Mouse (Mus musculus): ENCODE measurements around the gene Atp6v0e2.

Gene Atp6v0e2

DNA sequence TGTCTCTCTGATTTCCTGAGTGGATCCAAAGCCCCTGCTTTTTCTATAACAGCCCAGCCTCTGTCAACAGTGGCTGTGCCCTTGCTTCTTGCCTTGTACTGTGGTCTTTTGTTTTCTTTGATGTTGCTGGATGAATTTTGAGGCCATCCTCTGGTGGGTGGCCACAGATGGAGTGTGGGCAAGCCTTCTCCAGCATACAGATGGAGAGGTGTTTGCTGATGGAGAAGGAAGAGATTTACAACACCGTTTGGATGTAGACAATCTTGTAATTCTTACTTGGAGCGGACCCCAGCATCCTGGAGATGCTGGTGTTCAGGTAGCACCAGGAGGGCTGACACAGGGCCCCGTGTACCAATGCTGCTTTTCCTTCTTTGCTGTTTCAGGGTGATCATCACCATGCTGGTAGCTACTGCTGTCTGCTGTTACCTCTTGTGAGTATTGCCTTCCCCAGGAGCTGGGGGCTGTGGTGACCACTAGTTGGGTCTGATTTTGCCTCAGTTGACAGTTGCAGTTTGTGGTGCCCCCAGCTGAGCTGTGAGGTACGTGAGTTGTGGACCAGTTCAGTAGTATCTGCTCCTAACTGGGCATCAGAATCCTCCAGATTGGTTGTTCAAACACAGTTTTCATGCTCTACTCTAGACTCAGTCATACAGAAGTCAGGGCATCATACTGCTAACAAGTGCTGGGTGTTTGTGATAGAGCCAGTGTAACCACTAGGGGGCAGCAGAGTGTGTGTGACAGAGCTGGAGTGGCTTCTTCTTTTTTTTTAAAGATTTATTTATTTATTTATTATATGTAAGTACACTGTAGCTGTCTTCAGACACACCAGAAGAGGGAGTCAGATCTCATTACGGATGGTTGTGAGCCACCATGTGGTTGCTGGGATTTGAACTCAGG lies 1.7 kb downstream of the Atp6v0e2 start:
- intact Hi-C loops (cut with DNase I): loop anchor here (2.0 to 10.0 kb wide), 2 partner anchors 106 to 364 kb away; no protein-coding TSS in a partner anchor

- intact Hi-C loops (cut with DNase I): loop anchor here (2.0 to 10.0 kb wide), 2 partner anchors 105 to 365 kb away; no protein-coding TSS in a partner anchor
These were observed 2.4 kb downstream of the Atp6v0e2 start for GRCm38 (mm10) chr6:48539860-48540259.

DNA sequence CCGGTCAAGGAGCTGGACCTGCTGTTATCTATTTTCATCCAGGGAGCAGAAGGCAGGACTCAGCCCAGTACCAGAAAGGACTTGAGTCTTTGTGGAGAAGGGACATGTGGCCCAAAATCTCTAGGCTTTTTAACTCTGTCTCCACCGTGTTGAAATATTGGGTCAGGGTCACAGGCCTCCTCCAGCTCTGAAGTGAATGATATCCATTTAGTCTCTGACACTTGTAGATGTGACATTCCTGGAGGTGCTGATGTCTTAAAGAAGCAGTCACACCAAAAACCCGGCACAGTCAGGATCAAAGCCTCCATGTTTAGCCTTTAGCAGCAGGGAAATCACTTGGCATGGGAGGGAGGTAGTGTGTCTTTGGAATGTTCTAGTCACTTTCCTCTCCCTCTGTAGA lies 3.3 kb downstream of the Atp6v0e2 start:
- intact Hi-C loops (cut with DNase I): no loop called here

- intact Hi-C loops (cut with DNase I): no loop called here
These were observed 4.4 kb downstream of the Atp6v0e2 start for GRCm38 (mm10) chr6:48541560-48542450.

GRCm38 (mm10) chr6:48542631-48543030 lies 5.2 kb downstream of the Atp6v0e2 start:
- intact Hi-C loops (cut with DNase I): no loop called here

GRCm38 (mm10) chr6:48545251-48545650 lies 7.8 kb downstream of the Atp6v0e2 start:
- intact Hi-C loops (cut with DNase I): loop anchor here (5.0 kb wide), 1 partner anchor 52 kb away; no protein-coding TSS in a partner anchor

DNA sequence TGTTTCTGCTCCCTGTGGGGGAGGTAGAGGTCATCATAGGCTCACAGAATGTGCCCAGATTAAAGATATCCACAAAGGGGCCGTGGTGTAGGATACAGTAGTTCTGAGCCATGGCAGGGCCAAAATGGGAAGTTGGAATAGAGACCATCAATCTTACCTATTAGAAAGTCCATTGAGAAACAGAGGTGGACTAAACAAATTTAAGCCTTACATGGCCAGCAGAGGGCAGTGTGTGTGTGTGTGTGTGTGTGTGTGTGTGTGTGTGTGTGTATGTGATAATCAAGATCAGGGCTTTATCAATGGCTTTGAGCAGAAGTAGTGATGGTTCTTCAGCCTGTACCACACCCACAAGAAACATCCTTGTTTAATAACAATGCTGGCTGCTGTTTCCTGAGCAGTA lies 8.9 kb downstream of the Atp6v0e2 start:
- intact Hi-C loops (cut with DNase I): loop anchor here (5.0 kb wide), 1 partner anchor 51 kb away; no protein-coding TSS in a partner anchor

- intact Hi-C loops (cut with DNase I): loop anchor here (5.0 kb wide), 1 partner anchor 50 kb away; no protein-coding TSS in a partner anchor
These were observed 9.4 kb downstream of the Atp6v0e2 start for GRCm38 (mm10) chr6:48546858-48547257.

DNA sequence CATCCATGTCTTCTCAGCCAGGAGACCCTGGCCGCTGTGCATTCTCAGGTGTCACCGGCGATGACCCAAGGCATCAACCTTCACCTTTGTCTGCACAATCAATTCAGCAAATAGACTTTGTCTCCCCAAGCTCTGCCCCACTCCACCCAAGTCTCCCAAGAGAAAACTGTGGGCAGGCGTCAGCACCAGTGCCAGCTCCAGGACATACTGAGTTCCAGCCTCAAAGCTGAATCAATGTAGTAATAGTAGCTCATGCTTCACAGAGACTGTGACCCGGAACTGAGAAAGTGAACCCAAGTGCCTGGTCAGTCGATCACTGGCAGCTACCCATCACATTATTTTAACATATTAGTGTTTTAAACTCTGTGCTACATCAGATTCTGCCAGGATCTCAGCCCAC lies 10.9 kb downstream of the Atp6v0e2 start:
- intact Hi-C loops (cut with DNase I): loop anchor here (5.0 kb wide), 1 partner anchor 49 kb away; no protein-coding TSS in a partner anchor

DNA sequence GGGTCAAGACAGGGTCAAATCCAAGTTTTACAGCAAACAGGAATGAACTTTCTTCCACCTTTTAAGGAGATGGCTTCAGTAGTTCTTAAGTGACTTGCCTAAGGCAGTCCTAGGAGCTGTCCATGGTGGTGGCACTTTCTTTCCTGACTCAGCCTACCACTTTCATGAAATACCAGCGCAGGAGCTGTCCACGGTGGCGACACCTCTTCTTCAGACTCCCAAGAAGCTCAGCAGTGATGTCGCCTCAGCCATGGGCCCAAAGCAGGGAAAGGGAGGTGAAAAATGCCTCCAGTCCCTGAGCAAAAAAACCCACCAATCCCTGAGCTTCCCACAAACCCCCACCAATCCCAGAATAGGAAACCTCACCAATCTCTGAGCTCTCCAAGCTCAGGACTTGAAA lies 15.5 kb downstream of the Atp6v0e2 start:
- intact Hi-C loops (cut with DNase I): loop anchor here (10.0 kb wide), 1 partner anchor 232 kb away; no protein-coding TSS in a partner anchor

DNA sequence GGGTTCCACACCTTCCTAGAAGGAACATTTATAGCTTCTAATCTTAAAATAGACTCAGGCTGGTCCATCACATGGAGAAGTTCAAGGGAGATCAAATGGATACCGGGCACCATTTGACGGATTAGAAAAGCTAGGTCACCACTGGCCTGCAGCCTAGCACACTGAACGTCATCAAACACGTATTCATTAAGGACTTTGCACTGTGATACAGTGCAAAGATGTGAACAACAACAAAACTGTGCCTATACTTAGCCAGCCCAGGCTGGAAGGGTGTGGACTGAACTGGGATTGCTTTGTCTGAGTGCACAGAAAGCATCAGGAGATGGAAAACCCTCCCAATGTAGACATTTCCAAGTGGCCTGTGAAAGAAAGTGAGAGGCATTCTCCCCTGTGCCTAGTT lies 16.4 kb downstream of the Atp6v0e2 start:
- intact Hi-C loops (cut with DNase I): loop anchor here (10.0 kb wide), 1 partner anchor 231 kb away; no protein-coding TSS in a partner anchor

DNA sequence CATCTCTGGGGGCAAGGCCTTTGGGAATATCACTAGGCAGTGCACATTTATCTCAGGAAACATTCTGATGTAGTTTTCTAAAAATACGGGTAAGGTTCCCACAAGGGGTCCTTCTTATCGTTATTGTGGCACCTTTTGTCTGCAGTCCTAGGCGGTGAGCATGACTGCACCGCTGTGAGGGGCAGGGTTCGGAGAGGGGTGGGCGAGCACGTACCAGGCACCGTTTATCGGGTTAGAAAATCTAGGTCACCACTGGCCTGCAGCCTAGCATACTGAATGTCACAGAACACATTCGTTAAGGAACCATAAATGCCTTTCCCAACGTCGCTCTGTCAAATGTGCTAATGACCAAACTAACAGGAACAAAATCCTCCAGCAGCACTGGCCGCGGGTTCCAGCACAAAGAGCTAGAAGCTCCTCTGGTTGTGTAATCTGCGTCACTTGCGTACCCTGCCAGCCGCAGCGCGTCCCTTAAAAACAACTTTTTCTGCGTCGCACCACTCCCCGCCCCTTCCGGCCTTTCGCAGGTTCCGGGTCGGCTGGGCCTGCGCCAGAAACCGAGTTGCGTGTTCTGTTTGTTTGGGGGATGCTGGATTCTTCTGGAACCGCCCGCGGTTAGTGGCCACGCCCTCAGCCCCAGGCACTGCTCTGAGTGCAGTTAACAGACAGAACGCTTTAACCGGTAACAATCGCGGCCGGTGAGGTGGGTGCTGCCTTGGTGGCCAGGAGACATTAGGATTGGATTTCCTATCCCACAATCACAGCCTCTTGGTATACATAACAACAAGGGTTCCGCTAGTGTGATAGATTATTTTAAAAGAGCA lies 17.1 kb downstream of the Atp6v0e2 start, which contains the start of gene Lrrc61:
Gene Lrrc61, plus strand, starts transcription at position 517 of the 824 bp plus-strand sequence.
- intact Hi-C loops (cut with DNase I): loop anchor here (10.0 kb wide), 1 partner anchor 230 kb away; no protein-coding TSS in a partner anchor

DNA sequence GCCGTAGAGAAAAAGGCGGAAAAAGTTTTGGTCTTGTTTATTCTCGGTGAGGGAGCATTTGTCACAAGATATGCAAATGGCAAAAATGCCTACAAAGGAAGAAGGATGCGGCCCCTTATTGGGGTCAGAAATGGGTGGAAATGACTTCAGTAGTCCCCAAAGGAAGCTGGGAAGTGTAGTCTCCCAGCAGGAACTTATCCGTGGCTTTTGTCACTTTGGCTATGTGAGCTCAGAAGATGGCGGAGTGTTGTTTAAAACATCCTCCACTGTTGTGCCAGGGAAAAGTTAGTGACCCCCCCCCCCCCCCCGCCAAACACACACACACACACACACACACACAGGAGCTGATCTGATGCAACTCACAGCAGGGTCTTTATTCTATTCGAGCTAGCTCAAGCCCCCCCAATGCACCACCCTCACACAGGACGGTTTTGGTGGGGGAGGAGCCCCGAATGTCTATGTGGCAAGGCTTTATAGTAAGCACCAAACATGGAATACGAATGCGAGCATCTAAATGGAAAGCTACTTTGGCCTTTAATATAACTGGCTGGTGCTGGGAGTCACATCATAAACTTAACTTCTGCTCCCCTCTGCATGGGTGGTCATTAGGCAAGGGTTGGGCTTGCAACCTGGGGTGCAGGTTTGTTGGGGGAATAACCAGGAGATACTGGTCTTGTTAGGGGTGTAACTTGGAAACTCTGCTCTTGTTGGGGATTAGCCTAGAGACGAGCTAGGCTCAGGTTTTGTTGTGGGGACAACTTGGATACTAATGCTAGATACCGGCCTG lies 17.9 kb downstream of the Atp6v0e2 start:
- intact Hi-C loops (cut with DNase I): loop anchor here (10.0 kb wide), 1 partner anchor 230 kb away; no protein-coding TSS in a partner anchor

DNA sequence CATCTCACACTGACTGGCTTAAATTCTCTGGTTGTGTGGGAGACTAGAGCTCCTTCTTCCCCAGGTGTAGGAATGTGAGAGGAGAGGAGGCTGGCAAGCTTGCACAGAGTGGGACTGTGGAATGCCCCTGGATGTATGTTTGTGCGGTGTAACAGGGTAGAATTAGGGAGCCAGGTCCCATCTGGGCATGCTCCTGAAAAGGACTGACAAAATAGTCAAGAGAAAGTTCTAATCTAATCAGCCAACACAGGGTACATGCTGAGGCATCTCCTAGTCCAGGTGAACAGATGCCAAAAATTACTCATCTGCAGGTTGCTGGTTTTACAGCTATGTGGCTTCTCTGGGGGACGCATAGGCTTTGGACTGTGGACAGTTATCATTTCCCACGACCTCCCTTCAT lies 18.5 kb downstream of the Atp6v0e2 start:
- intact Hi-C loops (cut with DNase I): loop anchor here (10.0 kb wide), 1 partner anchor 229 kb away; no protein-coding TSS in a partner anchor

- intact Hi-C loops (cut with DNase I): no loop called here
These were observed 28.4 kb downstream of the Atp6v0e2 start for GRCm38 (mm10) chr6:48565693-48566310.

DNA sequence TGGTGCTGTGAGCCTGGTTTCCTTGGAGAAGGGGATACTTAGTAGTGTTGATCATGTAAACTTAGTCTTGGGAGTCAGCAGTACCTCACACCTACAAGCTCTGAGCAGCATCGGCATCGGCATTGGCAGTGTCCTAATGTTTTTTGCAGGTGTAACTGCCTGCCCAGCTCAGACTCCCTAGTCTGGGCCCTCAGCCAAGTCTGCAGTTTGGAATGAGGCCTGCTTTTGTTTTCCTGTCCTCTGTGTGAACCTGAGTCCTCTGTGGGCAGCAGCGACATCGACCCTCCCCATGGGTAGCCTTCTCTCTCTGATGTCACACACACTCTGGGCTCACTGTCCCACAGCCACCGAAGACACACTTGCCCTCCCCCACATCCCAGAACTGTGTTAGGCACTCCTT lies 28.9 kb downstream of the Atp6v0e2 start:
- intact Hi-C loops (cut with DNase I): no loop called here

DNA sequence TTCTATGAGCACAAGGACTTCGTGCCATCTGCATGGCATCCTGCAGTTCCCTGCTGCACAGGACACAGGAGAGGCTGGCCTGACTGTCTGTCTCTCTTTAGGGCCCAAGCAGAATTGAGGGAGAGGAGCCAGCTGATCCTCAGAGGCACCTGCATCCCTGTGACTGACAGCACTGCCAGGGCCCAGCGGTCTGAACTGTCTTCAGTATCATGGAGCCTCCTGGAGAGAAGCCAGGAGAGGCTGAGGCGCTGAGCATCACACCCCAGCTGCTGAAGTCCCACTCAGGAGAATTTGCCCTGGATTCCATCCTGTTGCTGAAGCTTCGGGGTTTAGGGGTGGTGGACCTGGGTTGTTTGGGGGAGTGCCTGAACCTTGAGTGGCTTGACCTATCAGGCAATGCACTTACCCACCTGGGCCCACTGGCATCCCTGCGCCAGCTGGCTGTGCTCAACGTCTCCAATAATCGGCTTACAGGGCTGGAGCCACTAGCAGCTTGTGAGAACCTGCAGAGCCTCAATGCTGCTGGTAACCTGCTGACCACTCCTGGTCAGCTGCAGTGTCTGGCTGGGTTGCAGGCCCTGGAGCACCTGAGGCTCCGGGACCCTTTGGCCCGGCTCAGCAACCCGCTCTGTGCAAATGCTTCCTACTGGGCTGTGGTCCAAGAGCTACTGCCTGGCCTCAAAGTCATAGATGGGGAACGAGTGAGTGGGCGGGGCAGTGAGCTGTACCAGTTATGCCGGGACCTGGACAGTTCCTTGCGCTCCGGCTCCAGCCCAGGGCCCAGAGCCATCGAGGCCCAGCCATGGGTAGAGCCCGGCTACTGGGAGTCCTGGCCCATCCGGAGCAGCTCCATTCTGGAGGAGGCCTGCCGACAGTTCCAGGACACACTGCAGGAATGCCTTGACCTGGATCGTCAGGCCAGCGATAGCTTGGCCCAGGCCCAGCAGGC lies 30.9 kb downstream of the Atp6v0e2 start:
- intact Hi-C loops (cut with DNase I): no loop called here

Measured in adrenal gland (tissue).